Mouse (Mus musculus) liver (tissue): Measurements from ENCODE around the gene Saysd1.

Experiments
- DNase-seq: peaks from one replicate; pipeline ENCODE4 v3.0.0-alpha.2; 2020; ENCODE audit warnings: mixed read lengths

Gene Saysd1

GRCm38 (mm10) chr14:20103207-20103606, 35.1 kb downstream of the Saysd1 start:
- no peak for DNase-seq

GRCm38 (mm10) chr14:20098061-20098460, 40.3 kb downstream of the Saysd1 start:
- DNase-seq = peak; percentile 4

GRCm38 (mm10) chr14:20094942-20095341, 43.4 kb downstream of the Saysd1 start:
- no peak for DNase-seq

GRCm38 (mm10) chr14:20093493-20093892, 44.8 kb downstream of the Saysd1 start:
- DNase-seq = peak; percentile 36

GRCm38 (mm10) chr14:20084335-20084734, 54.0 kb downstream of the Saysd1 start:
- DNase-seq = no peak

GRCm38 (mm10) chr14:20082536-20083325, 55.6 kb downstream of the Saysd1 start:
- DNase-seq = peak; percentile 94

GRCm38 (mm10) chr14:20081937-20082533, 56.3 kb downstream of the Saysd1 start:
- no peak for DNase-seq

GRCm38 (mm10) chr14:20081084-20081483, 57.2 kb downstream of the Saysd1 start:
- no peak for DNase-seq

GRCm38 (mm10) chr14:20077181-20077580, 61.2 kb downstream of the Saysd1 start:
- DNase-seq = no peak

GRCm38 (mm10) chr14:20075544-20075943, 62.8 kb downstream of the Saysd1 start:
- DNase-seq = no peak

- DNase-seq = no peak
These were observed 63.6 kb downstream of the Saysd1 start for GRCm38 (mm10) chr14:20074759-20075158.

- peak; percentile 21 for DNase-seq
These were observed 67.7 kb downstream of the Saysd1 start for GRCm38 (mm10) chr14:20070629-20071028.

- DNase-seq = no peak
These were observed 70.0 kb downstream of the Saysd1 start for GRCm38 (mm10) chr14:20068365-20068764.

GRCm38 (mm10) chr14:20067293-20068074, 70.8 kb downstream of the Saysd1 start:
- DNase-seq = peak; percentile 40

- no peak for DNase-seq
These were observed 73.6 kb downstream of the Saysd1 start for GRCm38 (mm10) chr14:20064771-20065170.

GRCm38 (mm10) chr14:20048481-20048835, 89.9 kb downstream of the Saysd1 start:
- no peak for DNase-seq

- DNase-seq = no peak
These were observed 90.4 kb downstream of the Saysd1 start for GRCm38 (mm10) chr14:20047814-20048480.

- no peak for DNase-seq
These were observed 91.0 kb downstream of the Saysd1 start for GRCm38 (mm10) chr14:20047291-20047690.

- DNase-seq = no peak
These were observed 94.3 kb downstream of the Saysd1 start for GRCm38 (mm10) chr14:20044036-20044435.

- DNase-seq = no peak
These were observed 96.5 kb downstream of the Saysd1 start for GRCm38 (mm10) chr14:20041836-20042235.

- no peak for DNase-seq
These were observed 97.4 kb downstream of the Saysd1 start for GRCm38 (mm10) chr14:20040976-20041375.

GRCm38 (mm10) chr14:20039795-20040194, 98.5 kb downstream of the Saysd1 start:
- no peak for DNase-seq

- peak; percentile 7 for DNase-seq
These were observed 105.6 kb downstream of the Saysd1 start for GRCm38 (mm10) chr14:20032738-20033116.
